Mouse (Mus musculus) spleen, postnatal 36 days (tissue): Measurements from ENCODE around the gene Zc3hc1.

ENCODE experiments used
- DNase-seq, 2 experiments: peaks; one replicate each; pipeline ENCODE4 v3.0.0; 2022; ENCODE audit warnings: low spot score in 2 of 2, mixed read lengths in 1 of 2

The Zc3hc1 gene

GRCm38 (mm10) chr6:30372627-30373369, 18.0 kb downstream of the Zc3hc1 start:
- DNase-seq, result no peak

GRCm38 (mm10) chr6:30369291-30369690, 21.5 kb downstream of the Zc3hc1 start:
- no peak for DNase-seq

- DNase-seq, result no peak
Measured at GRCm38 (mm10) chr6:30363808-30364207, 27.0 kb downstream of the Zc3hc1 start.

GRCm38 (mm10) chr6:30359762-30360509, 30.9 kb downstream of the Zc3hc1 start:
- DNase-seq, result no peak

- DNase-seq, result peak; percentile 69 to 77
Measured at GRCm38 (mm10) chr6:30357561-30358177, 33.2 kb downstream of the Zc3hc1 start.

GRCm38 (mm10) chr6:30356680-30357079, 34.1 kb downstream of the Zc3hc1 start:
- no peak for DNase-seq

GRCm38 (mm10) chr6:30356161-30356560, 34.7 kb downstream of the Zc3hc1 start:
- no peak for DNase-seq

- peak; percentile 52 to 66 for DNase-seq
Measured at GRCm38 (mm10) chr6:30355701-30356100, 35.1 kb downstream of the Zc3hc1 start.

- DNase-seq, result peak; percentile 56 to 65
Measured at GRCm38 (mm10) chr6:30354760-30355159, 36.1 kb downstream of the Zc3hc1 start.

- no peak for DNase-seq
Measured at GRCm38 (mm10) chr6:30353661-30354060, 37.2 kb downstream of the Zc3hc1 start.

GRCm38 (mm10) chr6:30352762-30353161, 38.1 kb downstream of the Zc3hc1 start:
- no peak for DNase-seq

- DNase-seq, result peak; percentile 39 to 51
Measured at GRCm38 (mm10) chr6:30351290-30351689, 39.5 kb downstream of the Zc3hc1 start.

- no peak for DNase-seq
Measured at GRCm38 (mm10) chr6:30347288-30347801, 43.5 kb downstream of the Zc3hc1 start.

GRCm38 (mm10) chr6:30346737-30347136, 44.1 kb downstream of the Zc3hc1 start:
- DNase-seq, result no peak

- no peak for DNase-seq
Measured at GRCm38 (mm10) chr6:30344032-30344431, 46.8 kb downstream of the Zc3hc1 start.

- peak in 1 of 2 experiments; percentile 23 for DNase-seq
Measured at GRCm38 (mm10) chr6:30340231-30340873, 50.5 kb downstream of the Zc3hc1 start.

- peak; percentile 71 to 72 for DNase-seq
Measured at GRCm38 (mm10) chr6:30336912-30337311, 53.9 kb downstream of the Zc3hc1 start.

- no peak for DNase-seq
Measured at GRCm38 (mm10) chr6:30332262-30332661, 58.6 kb downstream of the Zc3hc1 start.

GRCm38 (mm10) chr6:30330706-30331105, 60.1 kb downstream of the Zc3hc1 start:
- no peak for DNase-seq

GRCm38 (mm10) chr6:30325932-30326501, 64.8 kb downstream of the Zc3hc1 start:
- DNase-seq, result peak; percentile 39 to 49

- DNase-seq, result no peak
Measured at GRCm38 (mm10) chr6:30321002-30321401, 69.8 kb downstream of the Zc3hc1 start.
